Mouse (Mus musculus) embryonic facial prominence, embryonic 15.5 days (tissue): ENCODE measurements around the gene Zfp541. TPM values are rescaled to one million over a fixed set of nuclear protein-coding genes. Genes with fewer than 3 reads are reported as not detected.

ENCODE experiments used
- ATAC-seq: fragments of 200-750 bp; cut with Nextera tagmentation; 2 replicates; pipeline ENCODE4 v1.8.0; 2017; ENCODE audit warnings: low read depth, moderate TSS enrichment; ENCODE audit not compliant: insufficient number of reproducible peaks, low FRiP score, low TSS enrichment
- H3K27ac ChIP-seq: fragments of 300-500 bp; sonication (generic); replicated peaks from 2 replicates; pipeline ENCODE4 v1.5.1; 2015; ENCODE audit warnings: mild to moderate bottlenecking, inconsistent platforms
- H3K27me3 ChIP-seq: fragments of 300-500 bp; sonication (generic); 2 replicates; pipeline ENCODE4 v1.6.1; 2015; ENCODE audit warnings: inconsistent platforms
- H3K36me3 ChIP-seq: fragments of 300-500 bp; sonication (generic); 2 replicates; pipeline ENCODE4 v1.6.1; 2015; ENCODE audit warnings: mild to moderate bottlenecking, inconsistent platforms
- H3K4me1 ChIP-seq: fragments of 300-500 bp; sonication (generic); 2 replicates; pipeline ENCODE4 v1.6.1; 2015; ENCODE audit warnings: inconsistent platforms
- H3K4me2 ChIP-seq: fragments of 300-500 bp; sonication (generic); replicated peaks from 2 replicates; pipeline ENCODE4 v1.6.1; 2015; ENCODE audit warnings: mild to moderate bottlenecking, inconsistent platforms
- H3K4me3 ChIP-seq: fragments of 300-500 bp; sonication (generic); replicated peaks from 2 replicates; pipeline ENCODE4 v1.5.1; 2015; ENCODE audit warnings: mild to moderate bottlenecking, inconsistent platforms
- H3K9ac ChIP-seq: fragments of 300-500 bp; sonication (generic); 2 replicates; pipeline ENCODE4 v1.6.1; 2015; ENCODE audit warnings: inconsistent platforms
- H3K9me3 ChIP-seq: fragments of 300-500 bp; sonication (generic); replicated peaks from 2 replicates; pipeline ENCODE4 v1.6.1; 2016; ENCODE audit warnings: inconsistent platforms
- WGBS: fragments of 180-500 bp; shearing (Covaris S2); methylation state at CpG from one replicate; pipeline ENCODE4 v1.1.7; 2015; 5-methylcytosine and 5-hydroxymethylcytosine counted together
- polyA plus RNA-seq: library from polyadenylated mRNA; unstranded; fragments of >200 nt; fragmentation: Nextera tagmentation; extraction: Ambion mirVana; gene quantifications from 2 replicates; pipeline ENCODE4 v1.2.1, GENCODE M21; 2015

Zfp541 gene
- polyA plus RNA-seq, 1 experiment from 2014 or later: 0.15 TPM

GRCm38 (mm10) chr7:16130956-16131634, 69.5 kb downstream of the Zfp541 start:
- Histone ChIP-seq H3K36me3 (peaks cover 6% of the 10 kb centered on the region), H3K9me3 (no peaks in the 10 kb centered on the region), H3K27me3 (no peaks in the 10 kb centered on the region), H3K4me3 (peak overlapping the region; percentile 58), H3K4me1 (peaks cover 33% of the 10 kb centered on the region), H3K27ac (no peak overlapping the region), H3K9ac (no peak overlapping the region), H3K4me2 (peak overlapping the region; percentile 83)
- ATAC-seq: no peak
- WGBS: 35% methylated on average over 13 of the region's 13 CpGs

DNA sequence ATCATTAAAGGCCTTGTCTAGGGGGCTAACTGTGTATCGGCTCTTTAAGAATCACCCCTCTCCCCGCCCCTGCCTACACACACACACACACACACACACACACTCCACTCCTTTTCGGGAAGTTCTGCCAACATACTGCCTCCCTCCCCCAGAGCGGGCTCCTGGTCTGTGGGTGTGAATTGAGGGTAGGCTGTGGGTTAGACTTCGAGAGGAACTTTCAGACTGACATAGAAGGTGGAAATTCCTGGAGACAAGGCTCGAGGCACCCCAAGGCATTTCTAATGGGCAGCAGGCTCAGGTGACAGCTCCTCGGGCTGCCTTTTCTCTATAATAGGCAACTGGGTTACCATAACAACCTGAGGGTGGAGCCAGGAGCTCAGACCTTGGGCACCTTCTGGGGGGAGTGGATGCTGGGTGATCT, 70.6 kb downstream of the Zfp541 start:
- WGBS: 8% methylated on average over 7 of the region's 7 CpGs
- Histone ChIP-seq H3K36me3 (no peaks in the 10 kb centered on the region), H3K4me3 (no peak overlapping the region), H3K9me3 (no peaks in the 10 kb centered on the region), H3K4me1 (peaks cover 33% of the 10 kb centered on the region), H3K27me3 (no peaks in the 10 kb centered on the region), H3K27ac (no peak overlapping the region), H3K9ac (no peak overlapping the region), H3K4me2 (no peak overlapping the region)
- ATAC-seq: no peak

GRCm38 (mm10) chr7:16132926-16133325, 71.3 kb downstream of the Zfp541 start:
- Histone ChIP-seq H3K27me3 (no peaks in the 10 kb centered on the region), H3K4me2 (no peak overlapping the region), H3K27ac (no peak overlapping the region), H3K36me3 (no peaks in the 10 kb centered on the region), H3K9ac (no peak overlapping the region), H3K9me3 (no peaks in the 10 kb centered on the region), H3K4me3 (no peak overlapping the region), H3K4me1 (peaks cover 33% of the 10 kb centered on the region)
- ATAC-seq: no peak
- 57% methylated on average over 3 of the region's 3 CpGs for WGBS

GRCm38 (mm10) chr7:16133691-16134090, 72.1 kb downstream of the Zfp541 start:
- WGBS: 93% methylated on average over 9 of the region's 9 CpGs
- ATAC-seq: no peak
- peaks cover 33% of the 10 kb centered on the region for H3K4me1 ChIP-seq
- H3K27ac ChIP-seq: no peak overlapping the region
- no peaks in the 10 kb centered on the region for H3K9me3 ChIP-seq
- no peak overlapping the region for H3K4me3 ChIP-seq
- H3K36me3 ChIP-seq: no peaks in the 10 kb centered on the region
- no peak overlapping the region for H3K9ac ChIP-seq
- no peak overlapping the region for H3K4me2 ChIP-seq
- H3K27me3 ChIP-seq: no peaks in the 10 kb centered on the region

DNA sequence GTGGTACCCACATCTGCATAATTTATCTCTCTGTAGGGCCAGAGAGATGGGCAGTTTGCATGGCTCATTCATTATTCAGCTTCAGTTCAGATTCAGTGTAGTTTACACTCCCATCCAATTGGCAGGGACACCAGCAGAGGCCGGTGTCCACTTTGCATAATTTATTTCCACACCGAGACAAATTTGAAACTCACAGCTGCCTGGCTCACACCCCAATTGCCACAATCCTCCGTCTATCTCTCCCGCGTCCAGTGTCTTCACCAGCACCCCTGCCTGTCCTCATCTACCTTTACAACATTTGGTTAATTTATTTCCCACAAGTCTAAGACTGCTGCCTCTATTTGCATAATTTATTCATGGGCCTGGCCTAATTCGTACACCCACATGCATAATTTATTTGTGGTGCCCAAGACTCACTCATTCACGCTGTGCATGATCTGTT, 73.4 kb downstream of the Zfp541 start:
- H3K27me3 ChIP-seq: no peaks in the 10 kb centered on the region
- H3K9me3 ChIP-seq: no peaks in the 10 kb centered on the region
- ATAC-seq: no peak
- H3K4me2 ChIP-seq: no peak overlapping the region
- H3K4me3 ChIP-seq: no peak overlapping the region
- no peak overlapping the region for H3K27ac ChIP-seq
- H3K36me3 ChIP-seq: no peaks in the 10 kb centered on the region
- 64% methylated on average over 7 of the region's 7 CpGs for WGBS
- no peak overlapping the region for H3K9ac ChIP-seq
- peaks cover 22% of the 10 kb centered on the region for H3K4me1 ChIP-seq

Other genes starting within 250 kb of the Zfp541 start
- not detected in 2 replicates for gene Obox6, start 222.1 kb upstream of the Zfp541 start, polyA plus RNA-seq
- gene Crx, start 181.8 kb upstream of the Zfp541 start, polyA plus RNA-seq: 0.07 TPM in 1 of 2 replicates, not detected in the other
- not detected in 2 replicates for gene Crxos, start 179.2 kb upstream of the Zfp541 start, polyA plus RNA-seq
- gene Selenow, start 139.4 kb upstream of the Zfp541 start, polyA plus RNA-seq: 931 and 958 TPM in 2 replicates
- 202 and 212 TPM in 2 replicates for gene Nop53, start 115.7 kb upstream of the Zfp541 start, polyA plus RNA-seq
- gene Ehd2, start 94.2 kb upstream of the Zfp541 start, polyA plus RNA-seq: 72.5 and 73.3 TPM in 2 replicates
- 9.4 and 10.3 TPM in 2 replicates for gene Bicra, start 13.9 kb upstream of the Zfp541 start, polyA plus RNA-seq
- gene Napa, start 36.6 kb downstream of the Zfp541 start, polyA plus RNA-seq: 244 and 245 TPM in 2 replicates
- 31.1 and 33.9 TPM in 2 replicates for gene Kptn, start 58.1 kb downstream of the Zfp541 start, polyA plus RNA-seq
- 0.25 and 0.35 TPM in 2 replicates for gene Slc8a2, start 68.0 kb downstream of the Zfp541 start, polyA plus RNA-seq
- 47.6 and 51.5 TPM in 2 replicates for gene Meis3, start 113.3 kb downstream of the Zfp541 start, polyA plus RNA-seq
- 14.5 and 15.5 TPM in 2 replicates for gene Dhx34, start 160.2 kb downstream of the Zfp541 start, polyA plus RNA-seq
- 0.04 and 0.35 TPM in 2 replicates for gene C5ar2, start 182.3 kb downstream of the Zfp541 start, polyA plus RNA-seq
- gene C5ar1, start 197.7 kb downstream of the Zfp541 start, polyA plus RNA-seq: 4.4 and 4.5 TPM in 2 replicates
- gene Inafm1, start 211.8 kb downstream of the Zfp541 start, polyA plus RNA-seq: 29.6 and 32.8 TPM in 2 replicates
- gene Ccdc9, start 225.0 kb downstream of the Zfp541 start, polyA plus RNA-seq: 27.0 and 31.1 TPM in 2 replicates
- gene Bbc3, start 246.6 kb downstream of the Zfp541 start, polyA plus RNA-seq: 5.1 and 7.5 TPM in 2 replicates